Mouse (Mus musculus): ENCODE data around the gene Plekhg3.

Plekhg3 gene

DNA sequence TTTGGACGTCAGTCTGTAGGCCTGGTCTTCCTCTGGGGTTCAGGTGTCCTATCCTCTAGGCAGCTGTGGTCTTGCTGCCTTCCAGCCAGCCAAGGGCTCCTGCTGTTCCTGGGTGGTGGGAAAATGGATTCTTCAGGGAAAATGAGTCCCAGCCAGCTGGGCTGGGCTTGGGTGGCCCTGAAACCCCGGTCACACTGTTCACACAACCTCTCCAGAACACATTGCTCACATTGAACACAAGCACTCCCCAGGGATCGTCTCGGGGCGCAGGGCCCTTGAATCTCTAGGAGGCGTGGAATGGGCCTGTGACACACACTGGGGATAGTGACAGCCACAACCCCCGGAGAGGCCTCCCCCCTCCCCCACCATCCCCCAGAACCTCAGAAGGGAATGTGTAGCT is 23.2 kb downstream of the Plekhg3 start:
- no peak for DNase-seq

DNA sequence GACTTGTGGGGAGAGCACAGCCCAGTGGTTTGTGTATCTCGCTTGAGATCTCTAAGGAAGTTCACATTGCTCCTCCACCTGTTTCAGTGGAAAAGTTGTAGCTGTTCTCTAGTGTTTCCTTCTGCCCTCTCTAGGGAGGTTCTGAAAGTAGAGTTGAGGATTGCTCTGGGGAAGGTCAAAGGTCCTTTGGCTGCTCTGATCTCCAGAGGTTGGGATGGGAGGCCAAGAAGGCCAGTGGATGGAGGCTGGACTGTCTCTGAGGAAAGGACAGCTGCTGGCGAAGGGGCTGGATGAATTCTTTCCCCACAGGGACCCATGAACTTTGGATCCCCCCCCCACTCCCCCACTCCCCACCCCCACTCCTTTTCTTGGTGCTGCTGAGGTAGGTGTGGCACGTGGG is 23.7 kb downstream of the Plekhg3 start:
- no peak for DNase-seq

DNA sequence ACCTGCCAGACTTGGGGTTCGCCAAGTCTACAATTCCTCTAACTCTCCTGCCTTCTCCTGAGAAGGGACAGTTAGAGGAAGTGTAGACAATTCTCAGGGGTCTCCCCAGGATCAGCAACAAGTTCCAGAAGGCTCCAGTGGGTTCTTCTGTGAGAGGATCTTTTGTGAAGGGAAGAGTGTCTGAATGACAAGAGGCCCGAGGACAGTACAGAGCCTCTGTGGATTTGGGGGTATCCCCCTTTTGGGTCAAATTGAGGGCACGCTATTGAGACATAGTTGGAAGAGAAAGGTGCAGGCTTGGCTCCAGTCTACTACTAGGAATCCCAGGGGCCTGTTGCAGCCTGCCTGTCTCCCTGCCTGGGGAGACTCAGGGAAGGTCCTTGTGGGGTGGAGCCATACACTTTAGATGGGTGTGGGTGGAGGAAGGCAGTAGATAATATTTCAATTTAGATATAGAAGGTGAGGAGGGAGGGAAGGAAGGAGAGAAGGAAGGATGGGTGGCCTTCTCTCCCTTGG is 24.2 kb downstream of the Plekhg3 start:
- DNase-seq: no peak

DNA sequence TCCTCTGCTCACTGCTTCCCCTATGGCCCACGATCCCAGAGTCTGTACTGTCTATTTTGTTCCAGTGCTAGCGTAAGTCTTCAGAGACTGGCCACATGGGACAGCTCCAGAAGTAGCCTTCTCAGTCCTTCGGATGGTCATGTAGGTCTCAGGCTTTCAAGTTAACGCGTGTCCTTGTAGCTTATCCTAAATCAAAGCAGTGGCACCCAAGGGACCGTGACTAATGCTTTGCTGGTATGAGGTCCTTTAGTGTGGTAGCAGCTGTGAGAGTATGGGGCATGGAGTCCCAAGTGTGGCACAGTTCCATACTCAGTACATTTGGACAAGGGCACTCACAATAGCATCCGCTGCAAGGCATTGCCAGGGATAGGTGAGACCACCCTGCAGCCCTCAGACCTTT is 25.5 kb downstream of the Plekhg3 start:
- DNase-seq: no peak

DNA sequence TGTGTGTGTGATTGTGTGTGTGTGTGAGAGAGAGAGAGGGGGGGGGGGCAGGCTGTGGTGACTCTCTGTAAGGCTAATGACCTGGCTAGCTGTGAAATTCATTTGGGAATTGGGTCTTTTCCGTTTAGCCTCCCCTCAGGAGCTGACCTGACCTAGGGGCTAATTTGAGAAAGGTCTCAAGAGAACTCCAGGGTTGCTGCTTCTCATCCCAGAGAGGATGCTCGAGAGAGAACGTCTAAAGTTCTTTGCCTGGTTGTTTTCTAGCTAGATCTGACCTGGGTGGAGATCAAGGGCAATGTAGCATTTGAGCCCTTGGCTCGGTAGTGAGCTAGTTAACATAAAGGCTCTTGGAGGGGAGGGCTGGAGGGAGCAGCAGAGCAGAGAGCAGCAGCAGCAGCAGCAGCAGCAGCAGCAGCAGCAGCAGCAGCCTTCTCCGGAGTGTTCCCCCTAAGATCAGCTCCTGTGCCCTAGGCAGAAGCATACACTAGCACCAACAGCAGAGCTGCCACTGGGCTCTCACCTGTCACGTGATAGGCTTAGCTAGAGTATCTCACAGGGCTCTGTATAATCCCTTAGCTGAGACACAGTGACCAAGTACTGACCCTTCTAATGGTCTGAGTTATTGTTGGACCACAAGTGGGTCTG is 26.2 kb downstream of the Plekhg3 start:
- DNase-seq: no peak

DNA sequence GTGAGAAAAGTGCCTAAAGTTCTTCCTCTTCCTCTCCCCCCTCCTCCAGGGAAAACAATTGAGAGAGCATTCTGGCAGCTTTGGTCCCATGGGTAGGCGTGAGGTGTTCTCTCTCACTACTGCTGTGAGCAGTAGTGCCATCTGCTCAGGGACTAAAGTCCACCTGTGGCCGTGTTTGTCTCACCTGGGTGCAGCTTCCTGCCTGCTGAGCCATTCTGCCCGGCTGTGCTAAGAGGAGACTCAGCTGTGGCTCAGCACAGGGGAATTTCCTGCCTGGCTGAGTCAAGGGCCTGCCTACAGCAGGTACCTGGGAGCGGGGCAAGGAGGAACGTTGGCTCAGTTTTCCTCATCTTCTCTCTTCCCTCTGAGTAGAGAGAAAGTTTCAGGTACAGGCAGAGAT is 27.5 kb downstream of the Plekhg3 start:
- DNase-seq: no peak

DNA sequence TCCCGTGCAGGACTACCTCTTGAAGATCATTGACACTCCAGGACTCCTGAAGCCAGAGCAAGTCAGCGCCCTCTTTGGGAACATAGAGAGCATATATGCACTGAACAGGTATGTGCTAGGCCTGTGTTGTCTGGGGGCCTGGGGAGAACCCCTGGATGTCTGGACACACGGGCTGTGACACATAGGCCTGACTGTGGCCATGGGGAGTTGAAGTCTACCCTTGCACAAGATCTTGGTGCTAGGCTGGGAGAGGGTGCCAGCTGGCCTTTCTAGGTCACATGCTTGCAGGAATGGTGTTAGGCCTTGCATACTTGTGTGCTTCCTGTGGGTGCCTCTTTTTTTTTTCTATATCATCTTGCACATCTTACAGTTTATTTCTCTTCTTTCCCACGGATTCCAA is 31.5 kb downstream of the Plekhg3 start:
- no peak for DNase-seq

DNA sequence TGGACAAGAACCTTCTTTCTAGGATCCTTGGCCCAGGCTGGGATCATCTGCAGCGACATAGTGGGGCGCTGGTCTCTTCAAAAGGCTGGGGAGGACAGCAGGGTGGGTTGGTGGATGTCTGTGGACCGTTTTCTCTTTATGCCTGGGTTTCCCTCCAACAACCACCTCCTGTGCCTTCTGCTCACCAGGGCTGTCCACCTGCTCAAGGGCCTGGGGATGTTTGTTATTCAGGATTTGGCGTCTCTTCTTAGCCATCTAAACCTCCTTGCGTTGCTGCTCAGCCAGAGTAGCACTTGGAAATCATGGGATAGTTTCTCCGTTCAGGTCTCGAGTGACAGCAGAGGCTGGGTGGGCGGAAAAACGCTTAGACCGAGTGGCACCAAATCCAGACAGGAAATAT is 35.6 kb downstream of the Plekhg3 start:
- no peak for DNase-seq

DNA sequence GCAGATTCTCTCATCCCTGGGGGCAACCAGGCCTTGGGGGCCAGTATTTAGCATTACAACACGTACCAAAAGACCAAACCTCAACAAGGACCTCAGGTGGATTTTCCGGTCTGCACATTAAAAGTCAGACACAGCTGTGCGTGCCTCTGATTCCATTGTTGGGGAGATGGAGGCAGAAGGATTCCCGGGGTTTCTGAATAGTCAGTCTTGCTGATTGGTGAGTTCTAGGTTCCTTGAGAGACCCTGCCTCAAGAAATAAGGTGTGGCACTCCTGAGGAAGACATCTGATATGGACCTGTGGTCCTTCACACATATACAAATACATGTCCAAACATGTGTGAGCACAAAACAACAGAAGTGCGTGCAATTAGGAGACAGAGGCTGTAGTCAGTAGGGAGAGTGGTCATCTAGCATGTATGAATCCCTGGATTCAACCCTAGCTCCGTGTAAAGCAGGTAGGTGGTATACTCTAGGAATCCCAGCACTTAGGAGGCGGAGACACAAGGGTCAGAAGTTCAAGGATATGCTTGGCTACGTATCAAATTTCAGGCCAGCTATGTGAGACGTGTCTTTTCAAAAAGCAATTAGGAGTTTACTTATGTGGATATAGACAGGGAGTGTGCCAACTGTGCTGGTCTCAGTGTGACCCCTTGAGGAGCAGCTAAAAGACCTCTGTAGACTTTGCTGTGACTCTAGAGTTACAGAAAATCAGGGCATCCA is 39.7 kb downstream of the Plekhg3 start:
- no peak for DNase-seq

DNA sequence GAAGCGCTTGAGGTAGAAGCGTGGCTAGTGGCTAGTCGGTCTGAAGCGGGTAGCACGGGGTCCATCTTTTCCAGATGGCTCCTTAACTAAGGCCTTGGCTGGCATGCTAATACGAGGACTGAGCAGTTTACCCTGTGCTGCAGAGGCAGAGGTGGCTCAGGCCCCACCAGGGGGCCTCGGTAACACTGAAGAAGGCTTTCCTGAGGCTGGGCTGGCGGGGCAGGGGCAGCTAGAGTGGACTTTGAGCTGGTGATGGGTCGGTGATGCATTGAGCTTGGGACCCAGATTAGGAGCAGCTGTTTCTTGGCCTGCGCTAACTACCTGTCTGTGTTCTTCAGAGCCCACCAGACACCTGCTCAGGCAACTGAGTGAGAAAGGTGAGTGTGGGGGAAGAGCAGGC is 40.6 kb downstream of the Plekhg3 start:
- DNase-seq: no peak

DNA sequence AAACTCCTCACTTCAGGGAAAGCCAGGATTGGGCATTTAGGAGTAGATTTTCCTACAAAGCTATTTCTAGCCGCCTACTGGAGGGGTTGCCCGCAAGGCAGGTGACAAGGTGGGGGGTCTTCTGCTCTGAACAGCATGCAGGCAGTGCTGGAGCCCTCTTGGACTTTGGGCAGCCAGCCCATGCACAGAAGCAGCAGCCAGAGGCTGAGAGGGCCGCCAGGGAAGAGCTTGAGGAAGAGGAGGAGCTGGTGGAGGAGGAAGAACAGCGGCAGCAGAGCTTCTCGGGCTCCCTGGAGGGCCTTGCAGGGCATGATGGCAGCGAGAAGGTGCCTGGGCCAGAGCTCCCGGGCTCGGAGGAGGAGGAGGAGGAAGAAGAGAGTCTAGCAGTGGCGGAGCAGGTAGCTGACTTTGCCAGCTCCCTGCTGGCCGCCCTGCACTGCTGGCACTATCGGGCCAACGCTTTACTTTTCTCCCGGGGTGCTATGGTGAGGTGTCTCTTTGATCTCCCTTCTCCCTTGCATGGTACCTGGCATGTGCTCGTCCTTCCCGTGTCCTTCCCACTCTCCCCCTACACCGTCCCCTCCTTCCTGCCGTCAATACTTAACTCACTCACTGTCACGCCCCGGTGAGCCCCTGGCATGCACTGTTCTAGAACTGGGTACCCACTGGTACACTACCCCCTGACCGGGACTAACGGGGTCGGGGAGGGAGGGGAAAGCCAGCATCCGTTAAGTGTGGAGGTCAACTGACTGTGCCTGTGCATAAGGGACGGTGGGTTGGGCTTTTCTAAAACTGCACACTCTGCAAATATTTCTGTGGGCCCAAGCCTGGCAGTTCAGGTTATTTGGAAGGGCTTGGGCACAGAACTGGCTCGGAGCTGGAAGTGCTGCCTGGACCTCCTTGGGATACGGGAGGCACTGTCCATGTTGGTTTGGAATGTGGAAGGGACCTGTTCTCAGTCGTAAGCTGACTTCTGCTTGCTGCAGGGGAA is 41.9 kb downstream of the Plekhg3 start:
- no peak for DNase-seq

DNA sequence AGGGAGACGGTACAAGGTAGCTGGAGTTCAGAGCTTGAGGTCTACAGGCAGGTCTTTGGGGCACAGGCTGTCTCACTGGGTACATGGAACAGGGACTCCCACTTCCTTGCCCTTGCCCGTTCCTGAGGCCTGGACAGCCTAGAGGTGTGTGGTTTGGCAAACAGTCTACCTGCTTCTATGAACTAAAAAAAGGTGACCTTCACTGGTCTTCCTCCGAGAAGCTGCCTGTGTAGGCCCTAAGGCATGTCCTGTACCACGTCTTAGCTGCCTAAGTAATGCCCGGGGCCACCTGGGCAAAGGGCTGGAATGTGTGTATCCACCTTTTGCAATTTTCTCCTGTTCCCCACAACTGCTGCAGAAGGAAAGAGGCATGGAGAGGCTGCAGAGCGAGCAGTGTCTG is 42.7 kb downstream of the Plekhg3 start:
- no peak for DNase-seq

DNA sequence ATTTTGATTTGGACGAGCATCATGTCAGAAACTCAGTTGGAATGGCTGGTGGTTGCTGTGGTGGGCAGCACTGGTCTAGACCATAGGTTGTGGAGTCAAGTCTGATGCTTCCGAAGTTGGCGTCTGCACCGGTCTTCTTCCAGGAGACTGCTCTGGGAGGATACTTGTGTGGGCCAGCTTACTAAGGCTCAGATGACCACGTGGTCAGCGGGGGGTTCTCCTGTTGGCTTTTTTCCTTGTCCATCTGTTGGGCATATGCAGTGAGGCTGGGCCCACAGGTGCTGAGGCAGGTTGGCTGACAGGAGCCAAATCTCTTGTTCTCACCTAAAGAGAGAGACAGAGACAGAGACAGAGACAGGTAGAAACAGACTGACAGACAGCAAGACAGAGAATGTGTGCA is 44.1 kb downstream of the Plekhg3 start:
- DNase-seq: no peak

DNA sequence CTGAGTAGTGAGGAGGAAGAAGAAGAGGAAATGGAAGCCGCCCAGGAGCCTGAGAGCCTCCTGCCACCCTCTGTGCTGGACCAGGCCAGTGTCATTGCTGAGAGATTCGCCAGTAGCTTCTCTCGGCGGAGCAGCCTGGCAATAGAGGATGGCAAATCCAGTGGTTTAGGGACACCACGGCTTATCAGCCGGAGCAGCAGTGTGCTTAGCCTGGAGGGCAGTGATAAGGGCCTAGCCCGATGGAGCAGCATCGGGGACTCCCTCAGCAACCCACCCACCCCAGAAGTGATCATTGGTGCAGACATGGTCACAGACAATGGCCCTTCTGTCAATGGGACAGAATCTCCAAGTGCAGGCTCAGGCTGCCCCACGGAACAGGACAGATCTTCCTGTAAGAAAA is 45.4 kb downstream of the Plekhg3 start:
- DNase-seq: no peak

DNA sequence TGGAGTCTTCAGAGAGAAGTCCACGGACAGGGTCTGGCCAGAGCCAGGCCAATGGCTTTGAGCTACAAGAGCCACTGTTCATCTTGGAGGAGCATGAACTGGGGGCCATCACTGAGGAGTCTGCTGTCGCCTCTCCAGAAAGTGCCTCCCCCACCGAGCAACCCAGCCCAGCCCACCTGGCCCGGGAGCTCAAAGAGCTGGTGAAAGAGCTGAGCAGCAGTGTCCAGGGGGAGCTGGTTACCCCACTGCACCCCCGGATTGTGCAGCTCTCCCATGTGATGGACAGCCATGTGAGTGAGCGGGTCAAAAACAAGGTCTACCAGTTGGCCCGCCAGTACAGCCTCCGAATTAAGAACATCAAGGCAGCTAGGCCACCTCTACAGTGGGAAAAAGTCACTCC is 46.1 kb downstream of the Plekhg3 start:
- no peak for DNase-seq

DNA sequence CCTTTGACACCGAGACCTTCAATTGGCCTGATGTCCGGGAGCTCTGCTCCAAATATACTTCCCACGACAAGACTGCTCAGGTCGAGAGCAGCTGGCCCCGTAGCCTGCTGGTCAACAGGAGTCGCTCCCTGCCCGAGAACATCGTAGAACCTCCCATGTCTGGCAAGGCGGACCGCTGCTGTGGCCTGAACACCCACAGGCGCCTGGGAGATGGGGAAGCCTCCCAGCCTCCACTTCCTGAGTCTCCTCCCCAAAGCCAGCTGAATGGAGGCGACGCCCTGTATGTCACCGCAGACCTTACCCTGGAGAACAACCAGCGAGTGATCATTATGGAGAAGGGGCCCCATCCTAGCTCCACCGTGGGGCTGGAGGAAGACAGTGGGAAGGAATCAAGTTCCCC is 47.2 kb downstream of the Plekhg3 start:
- DNase-seq: no peak

DNA sequence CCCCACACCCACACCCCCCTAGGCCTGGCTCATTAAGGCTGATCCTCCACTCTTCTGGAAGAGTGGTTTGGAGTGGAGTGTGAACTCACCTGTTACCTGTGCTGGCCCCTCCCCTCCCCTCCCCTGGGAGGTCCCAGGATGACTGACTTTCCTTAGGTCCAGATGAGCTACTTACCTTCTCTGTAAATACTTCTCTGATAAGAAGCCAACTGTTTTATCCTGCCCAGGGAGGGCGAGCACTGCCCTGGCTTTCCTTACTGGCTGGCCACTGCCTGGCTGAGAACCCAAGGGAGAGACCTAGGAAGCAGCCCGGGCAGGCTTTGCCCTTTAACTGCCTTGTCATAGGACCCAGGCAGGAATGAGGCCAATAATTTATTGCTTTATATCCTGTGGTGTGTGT is 47.8 kb downstream of the Plekhg3 start:
- DNase-seq: no peak

DNA sequence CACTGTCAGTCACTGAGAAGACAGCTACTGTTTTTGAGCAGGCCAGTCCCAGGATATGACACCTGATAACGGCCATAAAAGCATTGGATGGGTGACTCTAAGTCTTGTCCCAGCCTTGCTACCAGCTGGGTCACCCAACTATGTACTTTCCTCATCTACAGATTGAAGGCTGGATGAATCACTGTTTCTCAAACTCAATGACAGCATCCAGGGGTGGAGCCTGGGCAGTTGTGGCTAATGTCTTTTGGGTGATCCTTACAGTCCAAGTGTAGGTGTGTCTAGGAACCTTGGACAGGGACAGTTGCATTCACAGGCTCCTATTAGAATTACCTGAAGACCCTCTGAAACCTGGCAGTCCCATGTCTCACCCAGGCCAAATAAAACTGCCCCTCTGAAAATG is 49.1 kb downstream of the Plekhg3 start:
- no peak for DNase-seq

DNA sequence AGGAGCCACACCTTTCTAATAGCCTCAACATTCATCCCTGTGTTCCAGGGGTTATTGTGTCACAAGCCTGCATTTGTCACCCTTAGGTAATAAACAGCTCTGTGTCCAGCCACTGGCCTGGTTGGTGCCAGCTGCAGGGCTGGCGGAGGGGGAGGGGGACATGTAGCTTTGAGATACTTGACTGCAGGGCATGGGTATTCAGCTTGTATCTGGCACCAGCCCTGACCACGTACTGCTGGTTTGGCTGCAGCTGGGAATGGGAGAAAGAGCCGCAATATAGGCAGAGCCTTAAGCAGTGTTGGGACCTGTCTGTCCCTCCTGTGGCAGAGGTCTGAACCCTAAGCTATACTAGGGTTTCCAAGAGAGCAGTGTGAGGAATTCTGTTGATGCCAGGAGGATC is 51.4 kb downstream of the Plekhg3 start:
- no peak for DNase-seq

DNA sequence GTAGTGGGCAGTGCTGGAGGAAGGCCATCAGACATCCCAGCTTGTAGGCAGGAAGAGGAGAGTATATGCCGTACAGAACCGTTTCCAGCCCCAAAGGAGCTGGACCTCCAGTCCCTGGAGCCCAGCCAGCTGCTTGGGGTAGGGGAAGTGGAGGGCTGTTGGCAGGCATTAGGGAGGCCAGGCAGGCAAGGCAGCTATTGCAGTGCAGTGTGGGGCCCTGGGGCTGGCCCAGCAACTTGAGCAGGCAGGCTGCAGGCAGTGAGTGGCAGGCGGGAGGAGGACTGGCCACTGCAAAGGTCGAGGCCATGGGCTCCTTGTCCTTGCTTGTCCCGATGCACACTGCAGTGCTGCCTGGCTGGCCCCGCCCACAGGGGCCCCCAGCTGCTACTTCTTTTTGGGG is 52.1 kb downstream of the Plekhg3 start:
- DNase-seq: peak; percentile 37

DNA sequence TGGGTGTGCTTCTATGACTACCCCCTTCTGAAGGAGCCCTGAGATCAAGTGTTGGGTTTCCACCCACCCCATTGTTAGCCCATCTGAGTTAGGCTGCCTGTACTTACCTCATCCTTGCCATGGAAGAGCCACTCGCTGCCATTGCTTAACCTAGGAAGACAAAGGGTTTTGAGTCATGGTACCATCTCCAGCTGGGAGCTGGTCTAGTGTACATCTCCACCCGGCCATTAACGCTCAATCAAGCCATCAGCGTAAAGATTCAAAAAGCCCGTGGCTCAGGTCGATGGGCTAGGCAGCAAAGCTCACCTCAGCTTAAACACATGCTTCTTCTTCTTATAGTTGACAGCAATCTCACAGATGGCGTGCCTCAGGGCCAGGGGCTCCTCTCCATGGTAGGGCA is 52.8 kb downstream of the Plekhg3 start:
- no peak for DNase-seq

DNA sequence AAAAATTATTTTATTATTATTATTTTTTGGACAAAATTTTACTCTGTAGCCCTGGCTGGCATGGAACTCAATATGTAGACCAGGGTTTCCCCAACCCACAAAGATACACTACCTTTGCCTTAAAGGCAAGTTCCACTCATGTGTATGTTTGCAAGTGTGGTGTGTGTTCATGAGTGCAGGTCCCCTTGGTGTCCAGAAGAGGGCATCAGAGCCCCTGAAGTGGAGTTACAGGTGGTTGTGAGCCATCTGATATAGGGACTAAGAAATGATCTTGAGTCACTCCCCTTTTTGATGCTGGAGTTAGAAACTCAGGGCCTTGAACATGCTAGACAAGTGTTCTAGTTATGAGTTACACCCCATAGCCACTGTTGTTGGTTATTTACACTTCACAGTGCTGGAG is 54.3 kb downstream of the Plekhg3 start:
- no peak for DNase-seq

DNA sequence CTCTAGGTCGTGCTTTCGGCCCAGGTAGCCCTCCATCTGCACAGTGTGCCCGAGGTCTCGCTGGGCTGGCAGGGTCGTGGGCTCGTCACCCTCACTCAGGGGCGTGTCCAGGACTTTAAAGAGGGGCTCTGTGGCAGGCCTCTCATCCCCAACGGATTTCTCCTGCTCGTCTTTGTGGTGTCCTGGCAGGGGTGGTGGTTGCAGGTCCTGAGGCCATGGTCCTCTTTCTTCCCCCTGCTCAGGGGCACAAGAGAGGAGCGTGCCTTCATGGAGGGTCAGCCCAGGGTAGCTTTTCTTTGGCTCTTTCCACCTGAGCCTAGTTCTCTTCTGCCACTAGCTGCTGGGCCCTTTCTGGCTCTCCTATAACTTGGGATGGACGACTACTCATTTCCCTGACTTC is 56.7 kb downstream of the Plekhg3 start:
- DNase-seq: no peak

DNA sequence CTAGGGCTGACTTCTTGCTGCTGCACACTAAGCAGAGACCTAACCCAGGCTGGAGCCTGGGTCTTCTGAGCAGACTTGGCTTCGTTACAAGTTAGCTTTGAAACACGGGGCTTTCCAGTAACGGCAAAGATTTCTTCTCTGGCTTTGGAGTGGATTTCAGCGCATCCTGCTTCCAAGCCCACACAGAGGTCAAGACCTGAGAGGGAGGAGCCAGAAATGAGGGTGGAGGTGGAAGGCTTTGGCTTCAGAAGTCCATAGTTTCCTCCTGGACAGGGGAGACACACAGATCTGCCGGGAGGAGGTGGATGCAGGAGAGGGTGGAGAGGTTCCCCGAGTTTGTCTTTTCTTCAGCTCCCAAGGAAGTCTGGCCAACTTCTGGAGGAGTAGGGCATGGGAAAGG is 58.8 kb downstream of the Plekhg3 start:
- DNase-seq: no peak
